Mouse (Mus musculus): ENCODE measurements at regions not wholly inside any gene's neighbourhood (a gene's known extent, or its start where the extent isn't known, plus 50 kb on each side); places are given as distances from the start of the nearest gene placed in this dataset.

GRCm38 (mm10) chr4:45746451-45746850, 52.4 kb upstream of the Aldh1b1 start:
- no peak for DNase-seq

GRCm38 (mm10) chr4:45745746-45746145, 53.1 kb upstream of the Aldh1b1 start:
- no peak for DNase-seq

GRCm38 (mm10) chr4:45744849-45745407, 53.9 kb upstream of the Aldh1b1 start:
- no peak for DNase-seq

DNA sequence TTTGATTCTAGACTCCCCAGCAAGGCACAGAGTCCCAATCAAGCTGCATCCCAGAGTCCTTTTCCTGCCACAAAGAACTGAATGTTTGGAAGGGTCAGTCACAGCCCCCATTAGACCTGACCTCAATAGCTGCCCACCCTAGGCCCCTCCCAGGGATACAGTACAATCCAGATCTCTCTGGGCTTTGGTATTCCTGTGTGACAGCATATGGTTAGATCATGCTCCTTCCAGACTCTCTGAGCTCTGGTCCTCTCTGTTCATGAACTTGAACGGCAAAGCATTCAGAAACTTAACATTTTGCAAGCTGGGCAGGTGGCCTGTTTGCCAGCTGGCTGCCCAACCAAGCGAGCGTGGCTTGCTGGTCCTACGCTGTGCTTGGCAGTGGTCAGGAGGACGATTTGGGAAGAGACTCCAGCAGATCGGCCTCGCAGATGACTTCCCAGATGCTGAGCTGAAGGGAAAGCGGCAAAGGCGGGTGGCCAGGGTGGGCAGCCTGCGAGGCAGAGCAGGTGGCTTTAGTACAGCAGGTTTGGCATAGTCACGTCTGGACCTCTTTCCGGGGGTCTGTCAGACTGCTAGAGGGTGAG, 58.0 kb upstream of the Aldh1b1 start:
- peak; percentile 61 for DNase-seq

- no peak for DNase-seq
These were observed 58.5 kb upstream of the Aldh1b1 start for GRCm38 (mm10) chr4:45740319-45740718.

DNA sequence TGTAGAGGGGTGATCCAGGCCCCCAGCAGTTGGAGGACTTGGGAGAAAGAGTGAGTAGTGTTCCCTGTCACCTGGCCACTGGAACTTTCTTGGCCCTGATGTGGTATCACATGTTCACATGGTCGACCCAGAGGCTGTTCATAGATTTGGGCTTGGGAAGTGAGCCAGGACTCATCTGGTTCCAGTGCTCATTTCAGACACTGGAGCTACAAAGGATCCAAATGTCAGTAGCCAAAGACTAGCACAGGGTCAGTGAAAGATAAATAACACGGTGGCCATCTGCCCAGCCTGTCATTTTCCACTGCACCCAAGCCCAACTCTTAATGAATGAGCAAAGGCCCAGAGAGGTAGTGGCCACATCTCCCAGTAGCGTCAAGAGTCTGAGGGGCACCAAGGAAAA, 59.1 kb upstream of the Aldh1b1 start:
- no peak for DNase-seq

DNA sequence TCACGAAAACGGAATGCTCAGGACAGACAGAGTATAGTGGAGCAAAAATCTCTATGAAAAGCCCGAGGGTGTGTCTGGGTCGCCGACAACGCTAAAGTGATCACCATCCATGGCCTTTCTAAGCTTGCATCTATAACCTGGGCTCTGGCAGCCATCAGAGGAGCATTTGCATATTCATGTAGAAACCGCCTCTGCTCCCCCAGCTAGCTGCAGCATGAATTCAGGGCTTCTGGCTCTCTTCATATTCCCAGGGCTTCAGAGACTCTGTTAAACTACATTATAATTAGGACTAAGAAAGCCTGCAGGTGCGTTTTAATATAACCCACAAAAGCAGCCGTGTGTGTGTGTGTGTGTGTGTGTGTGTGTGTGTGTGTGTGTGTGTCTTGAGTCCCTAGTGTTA, 59.7 kb upstream of the Aldh1b1 start:
- DNase-seq, result no peak

GRCm38 (mm10) chr4:45738746-45739145, 60.1 kb upstream of the Aldh1b1 start:
- DNase-seq, result no peak

DNA sequence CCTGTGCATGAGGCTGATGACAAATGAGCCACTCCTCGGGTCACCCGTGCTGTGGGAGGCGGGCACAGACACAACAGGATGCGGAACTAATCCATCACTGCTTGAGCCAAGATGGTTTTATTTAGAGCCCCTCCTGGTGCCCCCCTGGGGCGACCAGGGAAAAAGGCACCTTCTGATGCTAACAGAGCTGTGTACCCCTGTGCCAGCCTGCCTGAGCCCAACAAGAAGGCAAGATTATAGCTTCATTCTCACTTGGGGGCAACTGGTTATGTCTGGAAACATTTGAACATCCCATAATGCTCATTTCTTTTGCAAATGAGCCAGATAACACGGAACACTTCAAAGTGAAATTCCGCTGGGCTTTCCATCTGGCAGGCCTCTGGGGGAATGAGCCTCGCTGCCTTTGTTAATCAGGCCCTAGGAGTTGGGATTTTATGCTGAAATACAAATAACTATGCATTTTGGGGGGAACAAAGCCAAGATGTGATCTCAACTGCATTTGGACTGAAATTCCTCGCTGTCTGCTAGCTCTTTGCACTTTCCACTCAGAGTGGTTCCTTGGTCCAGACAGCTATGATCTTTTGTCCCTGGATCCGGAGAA, 62.5 kb upstream of the Aldh1b1 start:
- DNase-seq, result no peak

DNA sequence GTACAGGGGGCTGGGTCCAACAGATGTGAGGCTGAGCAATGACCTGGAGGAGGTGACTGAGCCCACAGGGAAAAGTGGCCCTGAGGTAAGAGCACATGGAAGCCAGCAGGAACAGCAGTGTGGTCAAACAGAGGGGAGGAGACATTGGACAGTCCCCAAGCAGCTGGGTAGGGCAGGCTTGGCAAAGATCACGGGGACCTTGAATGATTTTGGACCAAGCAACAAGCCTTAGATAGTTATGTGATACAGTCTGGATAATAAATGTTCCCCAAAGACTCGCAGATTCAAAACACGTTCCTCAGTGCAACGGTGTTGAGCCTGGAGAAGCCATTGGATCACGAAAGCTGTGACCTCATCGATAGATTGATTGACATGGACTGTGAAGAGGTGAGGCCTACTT, 64.8 kb upstream of the Aldh1b1 start:
- no peak for DNase-seq

GRCm38 (mm10) chr4:45730862-45731831, 67.7 kb upstream of the Aldh1b1 start:
- DNase-seq, result no peak

- no peak for DNase-seq
These were observed 69.0 kb upstream of the Aldh1b1 start for GRCm38 (mm10) chr4:45729801-45730200.

- no peak for DNase-seq
These were observed 70.0 kb upstream of the Aldh1b1 start for GRCm38 (mm10) chr4:45728825-45729224.

DNA sequence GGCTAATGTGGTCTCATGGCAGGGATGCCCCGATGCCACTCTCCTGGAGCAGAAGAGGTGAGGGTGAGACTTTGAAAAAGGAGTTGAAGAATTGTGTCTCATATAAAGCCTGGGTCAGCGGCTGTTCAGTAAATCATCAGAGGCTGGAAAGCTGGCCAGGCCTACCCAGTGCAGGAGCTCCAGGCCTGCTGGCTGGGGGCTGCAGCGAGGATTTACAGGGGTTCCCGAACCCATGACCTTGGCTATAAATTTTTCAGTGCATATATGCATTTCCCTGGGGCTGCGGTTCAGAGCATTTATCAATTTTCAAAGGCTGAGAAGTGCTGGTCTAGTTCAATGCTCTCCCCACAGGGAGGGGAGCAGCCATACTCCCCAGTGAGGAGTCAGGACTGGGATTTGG, 70.9 kb upstream of the Aldh1b1 start:
- DNase-seq, result no peak

DNA sequence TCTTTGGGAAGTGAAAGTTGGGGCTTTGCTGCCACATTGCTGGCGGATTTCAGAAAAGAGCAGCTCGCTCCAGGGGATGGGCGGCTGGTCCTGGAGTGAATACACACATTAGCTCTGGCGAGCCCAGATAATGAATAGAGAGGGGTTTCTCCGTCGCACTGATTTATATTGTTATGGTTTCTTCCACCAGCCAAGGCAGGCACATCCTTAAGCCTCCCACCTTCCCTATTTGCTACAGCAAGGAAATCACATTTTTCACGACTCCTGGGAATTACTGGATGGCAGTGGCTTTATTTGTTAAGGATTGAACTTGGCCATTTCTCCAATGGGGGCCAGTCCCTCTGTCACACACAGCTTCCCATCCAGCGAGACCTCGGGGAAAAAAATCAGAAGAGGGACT, 71.3 kb upstream of the Aldh1b1 start:
- no peak for DNase-seq

GRCm38 (mm10) chr4:45726783-45727182, 72.0 kb upstream of the Aldh1b1 start:
- DNase-seq, result no peak

DNA sequence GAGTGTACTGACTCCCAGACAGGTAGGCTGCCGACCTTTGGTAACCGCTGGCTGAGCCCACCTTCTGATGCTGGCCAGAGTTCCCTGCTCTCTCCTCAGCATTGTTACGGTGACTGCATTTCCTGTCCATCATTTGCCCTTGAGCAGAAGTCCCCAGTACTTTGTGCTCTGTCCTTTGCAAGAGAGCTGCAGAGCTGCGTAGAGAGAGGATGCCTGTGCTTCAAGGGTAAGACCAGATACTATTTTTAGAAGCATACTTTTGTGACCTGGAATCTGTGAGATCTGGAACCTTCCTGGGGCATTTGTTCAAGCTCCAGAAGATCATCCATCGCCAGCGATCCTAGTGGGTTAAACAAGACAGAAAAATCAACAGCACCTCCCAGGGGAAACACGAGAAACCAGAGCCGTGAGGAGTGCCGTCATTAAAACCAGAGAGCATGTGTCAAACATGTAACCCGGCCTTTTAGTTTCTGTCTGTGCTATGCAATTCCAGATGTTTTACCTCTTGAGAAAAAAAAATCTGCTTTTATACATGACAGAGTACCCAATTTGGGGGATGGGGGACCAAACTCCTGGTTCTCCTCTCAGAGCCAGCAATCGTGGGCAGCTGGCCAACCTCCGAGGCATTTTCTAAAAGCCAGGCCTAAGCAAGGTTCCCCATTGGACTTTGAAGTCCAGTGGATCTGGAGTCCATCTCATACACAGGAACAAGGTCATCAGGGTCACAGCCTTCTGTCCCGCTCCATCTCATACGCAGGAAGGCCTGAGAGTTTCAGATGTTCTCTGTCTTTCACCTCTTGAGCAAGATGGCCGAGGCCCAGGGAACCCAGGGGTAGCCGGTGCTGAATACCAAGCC, 73.5 kb upstream of the Aldh1b1 start:
- no peak for DNase-seq

DNA sequence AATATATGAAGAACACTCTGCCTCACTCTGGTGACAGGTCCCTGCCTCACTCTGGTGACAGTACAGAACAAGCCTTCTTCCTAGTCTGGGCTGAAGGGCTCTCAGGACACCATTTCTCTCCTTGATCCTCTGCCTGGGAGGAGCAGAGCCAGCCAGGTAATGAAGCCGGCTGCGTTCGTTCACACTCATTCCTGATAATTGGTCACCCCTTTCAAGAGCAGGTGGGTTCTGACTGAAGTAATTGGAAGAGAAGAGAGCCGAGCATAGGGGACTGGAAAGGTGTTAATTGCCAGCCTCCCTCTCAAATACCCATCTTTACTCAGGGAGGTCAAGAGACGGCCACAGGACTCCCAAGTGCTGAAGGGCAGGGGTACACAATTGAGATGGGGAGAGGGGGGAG, 78.5 kb upstream of the Aldh1b1 start:
- no peak for DNase-seq

DNA sequence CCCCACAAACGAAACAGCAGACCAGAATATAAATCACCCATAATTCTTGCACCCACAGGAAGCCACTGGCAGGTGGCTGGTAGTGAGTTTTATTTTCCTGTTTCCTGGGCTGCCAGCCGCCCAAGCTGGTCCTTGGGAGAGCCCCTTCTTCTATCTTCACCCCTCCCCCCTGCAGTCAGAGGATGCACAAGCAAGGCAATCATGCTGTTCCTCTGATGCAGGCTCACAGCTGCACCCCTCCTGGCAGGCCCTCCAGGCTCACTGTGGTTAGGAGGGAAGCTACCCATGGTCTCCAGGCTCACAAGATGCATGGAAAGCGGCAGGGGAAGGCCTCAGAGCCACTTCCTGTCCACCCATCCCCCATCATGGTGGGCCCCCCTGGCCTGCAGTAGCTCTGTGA, 79.3 kb upstream of the Aldh1b1 start:
- no peak for DNase-seq

GRCm38 (mm10) chr4:45715878-45716277, 82.9 kb upstream of the Aldh1b1 start:
- DNase-seq, result no peak

DNA sequence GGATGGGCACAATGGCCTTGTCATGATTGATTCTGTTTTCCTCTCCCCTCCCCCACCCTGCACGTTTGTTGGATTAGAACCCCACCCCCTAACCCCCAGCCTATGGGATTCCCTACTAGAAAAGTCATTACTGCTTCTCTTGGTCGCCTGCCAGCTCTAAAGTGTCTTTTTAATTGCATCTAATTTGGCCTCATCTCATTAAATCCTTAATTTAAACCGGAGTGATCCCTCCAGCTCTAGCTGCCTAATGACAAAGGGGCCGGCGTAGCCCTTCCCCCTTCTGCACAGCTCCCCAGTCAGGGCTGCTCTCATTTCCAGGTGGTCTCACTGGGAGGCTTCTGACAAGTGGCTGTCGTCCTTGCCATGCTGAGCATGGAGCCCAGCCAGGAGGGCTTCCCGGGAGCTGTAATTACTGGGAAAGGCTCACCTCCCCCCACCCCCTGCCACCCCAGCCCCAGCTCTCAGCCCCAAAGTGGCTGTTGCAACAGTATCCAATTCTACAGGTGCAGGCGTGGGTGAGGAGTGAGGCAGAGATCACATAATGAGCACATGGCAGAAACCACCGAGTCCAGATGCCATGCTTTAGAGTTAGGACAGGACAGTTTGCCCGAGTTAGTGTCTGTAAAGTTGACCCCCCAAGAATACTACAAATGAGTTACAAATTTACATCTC, 84.8 kb upstream of the Aldh1b1 start:
- no peak for DNase-seq

DNA sequence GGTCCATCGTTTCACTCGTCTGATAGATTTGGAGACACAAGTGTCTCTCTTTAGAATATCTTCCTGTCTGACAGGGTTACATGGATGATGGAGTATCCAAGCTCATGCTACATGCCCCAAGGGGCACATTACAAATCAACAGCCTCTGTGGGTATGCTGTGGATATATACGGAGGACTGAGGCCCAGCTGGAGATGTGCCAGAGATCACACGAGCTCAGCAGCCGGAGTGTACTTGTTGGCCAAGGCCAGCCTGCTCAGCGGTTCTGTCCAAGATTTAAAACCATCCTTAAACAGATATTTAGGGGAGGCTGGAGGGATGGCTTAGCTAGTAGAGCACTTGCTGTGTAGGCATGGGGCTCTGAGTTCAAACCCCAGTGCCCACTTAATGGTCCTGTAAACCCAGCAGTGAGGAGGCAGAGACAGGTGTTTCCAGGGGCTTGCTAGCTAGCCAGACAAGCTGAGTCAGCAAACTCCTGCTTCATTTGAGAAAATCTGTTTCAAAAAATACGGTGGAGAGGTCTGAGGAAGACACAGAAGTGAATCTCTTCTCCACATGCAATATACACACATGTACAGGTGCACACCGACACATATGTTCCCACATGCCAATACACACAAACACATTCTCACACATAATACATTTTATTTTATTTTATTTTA, 85.6 kb upstream of the Aldh1b1 start:
- DNase-seq, result no peak

All from cerebellum, adult 11-12 months (tissue).